Mouse (Mus musculus): Measurements from ENCODE around the gene Klf2.

- TF ChIP-seq CTCF (IDR thresholded peaks at IDR 0.05; ENCODE audit: low read depth, low read length), result no peak
- no peak for TF ChIP-seq POLR2AphosphoS5 (IDR thresholded peaks at IDR 0.05; ENCODE audit: insufficient replicate concordance, low read depth, low read length)
- TF ChIP-seq TAL1 (conservative IDR thresholded peaks at IDR 0.05; ENCODE audit: low read depth, low read length), result no peak
Measured at GRCm38 (mm10) chr8:72301497-72301896, 17.3 kb upstream of the Klf2 start.

Data from G1E (cell line).